Mouse (Mus musculus) kidney, adult 2 months (tissue): ENCODE measurements around the gene Gja8.

Experiments
- CTCF ChIP-seq: fragments of 200-500 bp; conservative IDR thresholded peaks from 2 replicates; pipeline ENCODE4 v1.5.1; 2011; ENCODE audit warnings: low read depth, mild to moderate bottlenecking, control low read depth, low read length, moderate library complexity, mixed read lengths; ENCODE audit not compliant: insufficient read depth, insufficient read length
- POLR2A ChIP-seq: fragments of 200-500 bp; IDR thresholded peaks from one replicate; pipeline ENCODE4 v1.6.1; 2011; ENCODE audit warnings: low read depth, low read length, control low read depth

- TF ChIP-seq CTCF: no peak
- peak; percentile 62 for TF ChIP-seq POLR2A
Measured at GRCm38 (mm10) chr3:96904851-96905541, 20.8 kb downstream of the Gja8 start, which contains the start of gene Gpr89.
